In the genomic region with DNA sequence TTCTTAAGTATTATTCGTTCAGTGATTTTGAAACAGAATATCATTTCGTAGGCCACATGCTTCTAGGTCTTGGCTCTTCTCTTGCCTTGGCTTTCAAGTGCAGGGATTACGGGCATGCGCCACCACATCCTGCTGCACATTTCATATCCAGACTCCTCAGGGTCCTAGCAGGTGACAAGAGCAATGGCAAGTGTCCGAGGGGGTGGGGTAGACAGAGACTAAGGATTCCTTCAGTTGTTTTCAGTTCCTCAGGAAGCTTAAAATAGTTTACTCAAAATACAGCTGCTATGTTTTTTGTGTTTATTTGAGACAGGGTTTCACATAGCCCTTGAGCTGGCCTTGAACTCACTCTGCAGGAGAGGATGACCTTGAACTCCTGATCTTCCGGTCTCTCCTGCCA, we compare ENCODE assay signal across 12 mouse cellular contexts. TPM values are rescaled to one million over a fixed set of nuclear protein-coding genes. Genes with fewer than 3 reads are reported as not detected.
DNase-seq lines count a peak whose midpoint lies in the region; ATAC-seq and TF ChIP-seq lines count a peak whose summit lies in the region.
"Had no signal": no experiment of that assay in that cellular context is flagged by ENCODE, and none has a peak within 500 bp of the region (broad histone marks: within the 10 kb centered on the region; RNA-seq: fewer than 3 reads in every experiment).

No protein-coding gene starts in this region.

- H3K4me1 ChIP-seq in hindbrain, postnatal 0 days (ENCODE audit: insufficient read depth, low read length), result no peaks in the 10 kb centered on the region
- 0 out of 2 replicates have a peak, but pooled peaks cover 4% of the 10 kb centered on the region for H3K4me1 ChIP-seq in hindbrain, embryonic 13.5 days (replicated peaks)
- peaks cover 49% of the 10 kb centered on the region for H3K4me1 ChIP-seq in heart, embryonic 13.5 days

- H3K36me3 ChIP-seq in hindbrain, postnatal 0 days (ENCODE audit: insufficient read depth, low read length), result no peaks in the 10 kb centered on the region
- no peaks in the 10 kb centered on the region for H3K36me3 ChIP-seq in hindbrain, embryonic 13.5 days
- no peaks in the 10 kb centered on the region for H3K36me3 ChIP-seq in heart, embryonic 13.5 days
- H3K36me3 ChIP-seq: embryonic facial prominence, embryonic 13.5 days; intestine, embryonic 15.5 days; liver, embryonic 13.5 days had no signal

- no peak for DNase-seq in hindbrain, postnatal 0 days (ENCODE audit: low spot score)
- peak; percentile 23 for DNase-seq in ovary, adult 18-20 months (ENCODE audit: low spot score)
- DNase-seq in ovary, postnatal 36 days (ENCODE audit: low spot score), result no peak
- no peak for DNase-seq in spleen, postnatal 10 days (ENCODE audit: low spot score in 2 of 2)
- DNase-seq in right cerebral cortex, adult 18-20 months, result no peak
- DNase-seq: liver, embryonic 13.5 days; right cerebral cortex, postnatal 4 days had no signal

- H3K4me3 ChIP-seq in hindbrain, postnatal 0 days (ENCODE audit: low read length), result no peak overlapping the region
- no peak overlapping the region for H3K4me3 ChIP-seq in hindbrain, embryonic 13.5 days
- H3K4me3 ChIP-seq in heart, embryonic 13.5 days, result no peak overlapping the region
- H3K4me3 ChIP-seq: embryonic facial prominence, embryonic 13.5 days; intestine, embryonic 15.5 days; liver, embryonic 13.5 days; megakaryocyte, embryonic 14.5 days had no signal

- H3K27me3 ChIP-seq in hindbrain, postnatal 0 days (ENCODE audit: insufficient read depth, low read length), result no peaks in the 10 kb centered on the region
- no peaks in the 10 kb centered on the region for H3K27me3 ChIP-seq in hindbrain, embryonic 13.5 days
- no peaks in the 10 kb centered on the region for H3K27me3 ChIP-seq in heart, embryonic 13.5 days (replicated peaks)
- H3K27me3 ChIP-seq: embryonic facial prominence, embryonic 13.5 days; intestine, embryonic 15.5 days; liver, embryonic 13.5 days; megakaryocyte, embryonic 14.5 days had no signal

- no peaks in the 10 kb centered on the region for H3K9me3 ChIP-seq in hindbrain, postnatal 0 days (ENCODE audit: low read length)
- no peaks in the 10 kb centered on the region for H3K9me3 ChIP-seq in hindbrain, embryonic 13.5 days
- no peaks in the 10 kb centered on the region for H3K9me3 ChIP-seq in heart, embryonic 13.5 days
- H3K9me3 ChIP-seq: embryonic facial prominence, embryonic 13.5 days; intestine, embryonic 15.5 days; liver, embryonic 13.5 days; megakaryocyte, embryonic 14.5 days had no signal

- H3K27ac ChIP-seq in hindbrain, postnatal 0 days, result peak overlapping the region; percentile 43
- H3K27ac ChIP-seq in hindbrain, embryonic 13.5 days, result no peak overlapping the region
- H3K27ac ChIP-seq in heart, embryonic 13.5 days (replicated peaks), result peak overlapping the region; percentile 87
- H3K27ac ChIP-seq: intestine, embryonic 15.5 days; liver, embryonic 13.5 days had no signal

- WGBS in hindbrain, postnatal 0 days, result 79% methylated on average over 6 of the region's 6 CpGs
- WGBS in hindbrain, embryonic 13.5 days, result 83% methylated on average over 6 of the region's 6 CpGs
- 80% methylated on average over 6 of the region's 6 CpGs for WGBS in heart, embryonic 13.5 days

- H3K4me2 ChIP-seq in hindbrain, postnatal 0 days (ENCODE audit: low read depth, low read length), result no peak overlapping the region
- no peak overlapping the region for H3K4me2 ChIP-seq in hindbrain, embryonic 13.5 days
- no peak overlapping the region for H3K4me2 ChIP-seq in heart, embryonic 13.5 days
- H3K4me2 ChIP-seq: intestine, embryonic 15.5 days; liver, embryonic 13.5 days had no signal

- no peak overlapping the region for H3K9ac ChIP-seq in hindbrain, postnatal 0 days (replicated peaks; ENCODE audit: low read length)
- H3K9ac ChIP-seq in hindbrain, embryonic 13.5 days, result no peak overlapping the region
- H3K9ac ChIP-seq in heart, embryonic 13.5 days, result no peak overlapping the region
- H3K9ac ChIP-seq: embryonic facial prominence, embryonic 13.5 days; intestine, embryonic 15.5 days; liver, embryonic 13.5 days had no signal

- no peak for ATAC-seq in hindbrain, postnatal 0 days
- no peak for ATAC-seq in hindbrain, embryonic 13.5 days (ENCODE audit: low FRiP score)
- no peak for ATAC-seq in heart, embryonic 13.5 days (ENCODE audit: extremely low read depth, insufficient number of reproducible peaks, low FRiP score, low TSS enrichment)
- ATAC-seq: intestine, embryonic 15.5 days had no signal

- no peak for TF ChIP-seq CTCF in hindbrain, postnatal 0 days (IDR thresholded peaks at IDR 0.05; ENCODE audit: low read depth)

RNA-seq across cellular contexts. Expression of gene Herpud2, which starts 24.4 kb away (rescaled TPM):
- total RNA-seq in hindbrain, postnatal 0 days (2014; rRNA removed), result 17.9 and 18.3 TPM in 2 replicates
- 27.9 and 29.5 TPM in 2 replicates for polyA plus RNA-seq in hindbrain, postnatal 0 days (2015; fragmentation: Nextera tagmentation; extraction: Ambion mirVana)
- 33.5 and 35.6 TPM in 2 replicates for polyA plus RNA-seq in hindbrain, embryonic 13.5 days (2015; fragmentation: Nextera tagmentation; extraction: Ambion mirVana)
- 25.9 and 27.7 TPM in 2 replicates for polyA plus RNA-seq in heart, embryonic 13.5 days (2015; fragmentation: Nextera tagmentation; extraction: Ambion mirVana)
